Mouse (Mus musculus): ENCODE measurements around the gene Frmd4a. TPM values are rescaled to one million over a fixed set of nuclear protein-coding genes. Genes with fewer than 3 reads are reported as not detected.

The Frmd4a gene
- polyA plus RNA-seq (2015; fragmentation: Illumina TruSeq; extraction: RNeasy Lipid Tissue Mini Kit (QIAGEN cat#74804); ENCODE audit: insufficient read depth, low read depth, low replicate concordance), result 2.9 TPM

DNA sequence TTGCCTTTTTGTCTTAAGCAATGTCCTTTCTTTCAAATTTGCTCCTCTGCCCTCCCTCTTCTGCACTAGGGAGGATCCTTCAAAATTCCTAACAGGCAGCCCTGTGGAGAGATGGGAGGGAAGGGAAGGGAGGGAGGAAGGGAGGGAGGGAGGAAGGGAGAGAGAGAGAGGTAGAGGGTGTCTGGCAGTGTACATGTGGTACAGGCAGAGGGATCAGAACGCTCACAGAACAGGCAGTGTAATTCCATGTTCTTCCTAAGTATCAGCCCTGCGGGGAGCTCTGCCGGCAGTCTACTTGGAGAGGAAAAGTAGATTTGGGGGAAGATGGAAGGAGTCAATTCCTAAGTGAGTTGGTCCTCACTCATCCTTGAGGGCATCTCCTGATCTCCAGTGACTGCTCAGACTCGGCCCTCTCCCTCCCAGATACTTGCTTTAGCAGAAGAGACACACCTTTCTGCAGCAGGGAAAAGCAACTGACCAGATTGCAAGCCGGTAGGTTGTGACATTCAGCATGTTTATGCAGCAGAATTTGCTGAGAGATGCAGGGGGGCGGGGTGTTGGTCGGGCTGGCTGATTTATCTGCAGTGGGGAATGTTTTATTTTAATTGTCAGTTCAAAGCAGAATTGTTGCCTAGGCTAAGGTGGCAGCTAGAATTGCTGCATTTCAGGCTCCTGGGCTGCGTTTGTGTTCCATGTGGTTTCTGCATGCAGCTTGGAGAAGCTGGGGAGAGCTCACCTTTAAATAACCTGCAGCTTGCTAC, at the start of gene Frmd4a:
TSS of gene Frmd4a (plus strand) at position 190 of the 761 bp plus-strand sequence.

GRCm38 (mm10) chr2:4651500-4652285, 634.2 kb downstream of the Frmd4a start, which contains the start of gene Prpf18:
Prpf18 (minus strand) TSS chr2:4652113.

All from pancreas, adult 10 weeks (tissue).